Mouse (Mus musculus): ENCODE measurements around the gene Fam89b. TPM values are rescaled to one million over a fixed set of nuclear protein-coding genes. Genes with fewer than 3 reads are reported as not detected.

The Fam89b gene
- polyA plus RNA-seq, 1 experiment: 71.1 TPM

DNA sequence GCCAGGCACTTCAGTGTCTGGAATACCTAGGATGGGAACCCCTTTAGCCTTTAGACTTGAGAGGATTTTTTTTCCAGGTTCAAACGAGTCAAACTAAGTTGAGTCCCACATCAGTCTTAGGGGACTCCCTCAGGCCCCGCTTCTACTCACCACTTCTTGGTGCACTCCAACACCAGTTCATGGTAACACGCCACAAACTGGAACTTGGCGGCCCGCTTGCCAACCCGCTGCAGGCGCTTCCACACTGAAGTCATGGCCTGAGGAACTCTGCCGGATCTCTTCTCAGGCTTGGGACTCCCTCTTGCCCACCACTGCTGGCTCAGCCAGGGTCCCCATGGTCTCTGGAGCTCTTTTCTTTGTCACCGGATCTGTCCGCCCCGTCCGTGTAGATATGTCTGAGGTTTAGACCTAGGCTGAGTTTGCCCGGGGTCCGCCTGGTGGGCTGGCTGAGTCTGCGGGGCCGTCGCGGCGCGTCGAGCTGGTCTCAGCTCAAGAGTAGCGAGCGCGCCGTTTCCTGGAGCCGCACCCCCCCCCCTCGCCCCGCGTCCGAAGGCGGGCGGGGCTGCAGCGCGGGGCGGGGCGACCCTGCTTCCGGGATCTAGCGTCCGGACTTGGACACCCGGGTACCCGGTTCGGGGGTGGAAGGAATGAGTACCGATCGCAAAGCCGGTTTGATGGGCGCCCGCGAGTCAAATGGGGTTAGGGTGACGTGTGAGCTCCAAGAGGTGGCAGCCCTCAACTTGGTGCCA lies 3.5 kb downstream of the Fam89b start, which contains the start of gene Ehbp1l1:
Ehbp1l1 (minus strand) TSS at position 551 of the 749 bp plus-strand sequence.
- TF ChIP-seq GATA1 (IDR thresholded peaks at IDR 0.05; ENCODE audit: low read length): no peak

DNA sequence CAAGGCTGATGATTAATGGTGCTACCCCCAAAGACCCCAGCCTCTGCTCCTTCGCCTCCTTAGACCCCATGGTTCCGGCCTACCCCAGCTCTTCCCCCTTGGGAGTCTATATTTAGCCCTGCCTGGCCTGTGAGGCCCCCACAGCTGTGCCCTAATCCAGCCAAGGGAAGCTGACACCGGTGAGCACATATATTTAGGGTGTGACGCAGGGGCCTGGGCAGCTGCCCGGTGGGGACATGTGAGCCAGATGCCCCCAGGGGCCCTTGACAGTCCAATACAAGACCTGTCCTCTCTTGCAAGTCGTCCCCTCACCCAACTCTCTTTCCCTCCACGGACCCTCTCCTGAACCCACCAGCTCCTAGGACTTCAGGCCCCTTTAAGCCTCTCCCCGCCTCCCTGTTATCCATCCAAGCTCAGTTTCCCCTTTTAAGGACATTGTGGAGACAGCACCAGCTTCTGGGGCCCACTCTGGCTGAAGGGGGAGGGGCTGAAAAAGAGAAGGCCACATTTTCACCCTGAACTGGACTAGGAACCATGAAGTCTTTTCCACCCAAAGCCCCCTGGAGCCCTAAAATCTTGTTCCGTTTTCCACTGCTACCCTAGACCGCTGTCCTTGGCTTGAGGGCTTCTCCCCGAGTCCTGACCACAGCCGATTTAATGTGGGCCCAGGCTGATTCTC lies 4.3 kb downstream of the Fam89b start:
- no peak for TF ChIP-seq GATA1 (IDR thresholded peaks at IDR 0.05; ENCODE audit: low read length)

DNA sequence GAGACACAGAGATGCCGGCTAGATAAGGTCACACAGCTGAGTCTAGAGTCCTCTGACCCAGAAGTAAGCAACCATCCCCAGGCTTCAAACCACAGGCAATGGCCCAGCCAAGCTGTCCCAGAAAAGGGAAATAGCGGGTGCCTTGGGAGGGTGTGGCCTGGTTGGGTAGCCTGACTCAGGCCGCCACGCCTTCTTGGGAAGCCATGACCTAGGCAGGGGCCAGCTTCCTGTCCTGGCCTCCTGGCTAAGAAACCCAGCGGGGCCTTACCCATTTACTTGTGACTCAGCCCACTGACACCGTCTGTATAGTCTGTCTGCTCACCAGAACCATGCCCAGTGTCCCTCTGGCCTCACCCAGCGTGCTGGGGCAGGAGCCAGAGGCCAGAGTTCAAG lies 4.9 kb downstream of the Fam89b start:
- TF ChIP-seq GATA1 (IDR thresholded peaks at IDR 0.05; ENCODE audit: low read length): no peak

DNA sequence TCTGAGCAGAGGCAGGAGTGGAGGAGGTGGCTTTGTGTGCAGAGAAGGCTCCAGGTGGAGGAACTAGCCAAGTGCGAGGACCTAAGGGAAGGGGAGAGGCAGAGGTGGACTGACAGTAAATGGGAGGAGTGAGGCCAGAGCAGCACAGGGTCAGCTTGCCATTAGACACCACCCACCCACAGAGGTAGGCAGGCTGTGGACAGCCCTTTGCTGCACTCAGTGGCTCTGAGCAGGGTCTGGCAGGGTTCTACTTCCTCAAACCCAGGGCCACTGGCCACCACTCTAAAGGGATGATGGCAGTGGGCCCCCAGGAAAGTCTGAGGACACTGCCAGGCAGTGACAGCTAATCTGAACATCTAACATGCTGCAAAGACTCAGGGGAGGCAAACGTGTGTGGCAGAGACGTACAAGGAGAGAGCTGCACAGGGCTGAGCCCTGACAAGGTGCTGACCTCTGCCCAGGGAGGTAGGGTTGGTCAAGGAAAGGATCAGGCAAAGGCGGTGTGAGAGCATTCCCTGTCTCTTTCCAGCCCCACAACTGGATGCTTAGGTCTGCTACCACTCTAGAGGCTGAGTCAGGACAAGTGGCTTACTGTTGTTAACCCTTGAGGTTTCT lies 5.4 kb downstream of the Fam89b start:
- no peak for TF ChIP-seq GATA1 (IDR thresholded peaks at IDR 0.05; ENCODE audit: low read length)

DNA sequence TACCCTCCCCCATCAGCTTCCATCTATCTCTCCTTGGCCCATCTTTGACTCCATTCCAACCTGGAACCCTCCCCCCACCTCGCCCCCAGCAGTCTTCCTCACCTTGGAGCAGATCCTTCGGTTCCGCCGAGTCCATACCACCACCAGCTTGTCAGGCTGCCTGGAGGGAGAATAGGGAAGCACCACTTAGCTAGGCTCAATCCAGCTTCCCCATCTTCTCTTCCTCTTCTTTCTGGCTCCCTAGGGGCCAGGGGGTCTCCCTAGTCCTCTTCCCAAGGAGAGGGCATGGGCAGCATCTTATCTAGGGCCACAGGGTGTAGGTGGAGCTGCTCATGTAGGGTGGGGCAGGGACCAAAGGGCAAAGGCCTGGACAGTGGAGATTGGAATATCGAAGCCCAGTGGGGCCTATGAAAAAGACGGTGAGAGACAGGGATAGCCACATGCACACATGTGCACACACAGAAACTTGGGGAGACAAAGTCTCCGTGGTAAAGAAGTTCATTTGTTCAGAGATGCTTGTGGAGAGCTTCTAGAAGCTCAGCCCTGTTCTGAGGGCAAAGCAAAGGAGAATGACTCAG lies 6.5 kb downstream of the Fam89b start:
- TF ChIP-seq GATA1 (IDR thresholded peaks at IDR 0.05; ENCODE audit: low read length): no peak

DNA sequence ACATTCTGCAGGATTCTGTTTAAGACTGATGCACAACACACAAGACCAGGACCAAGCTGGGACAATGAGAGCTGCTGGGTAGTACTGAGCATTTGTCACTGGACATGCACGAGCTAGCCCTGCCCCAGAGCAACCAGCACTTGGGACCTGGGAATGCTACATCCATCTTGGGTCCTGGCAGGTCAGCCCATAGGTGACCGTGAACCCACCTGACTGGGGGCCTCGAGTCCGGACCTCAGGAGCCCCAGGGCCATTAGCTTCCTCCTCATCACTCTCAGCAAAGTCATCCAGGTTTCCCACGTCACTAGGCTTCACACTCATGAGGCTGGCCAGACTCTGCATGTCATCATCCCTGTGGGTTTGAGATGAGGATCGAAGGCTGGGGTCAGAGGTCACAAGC lies 8.2 kb downstream of the Fam89b start:
- TF ChIP-seq GATA1 (IDR thresholded peaks at IDR 0.05; ENCODE audit: low read length): no peak

DNA sequence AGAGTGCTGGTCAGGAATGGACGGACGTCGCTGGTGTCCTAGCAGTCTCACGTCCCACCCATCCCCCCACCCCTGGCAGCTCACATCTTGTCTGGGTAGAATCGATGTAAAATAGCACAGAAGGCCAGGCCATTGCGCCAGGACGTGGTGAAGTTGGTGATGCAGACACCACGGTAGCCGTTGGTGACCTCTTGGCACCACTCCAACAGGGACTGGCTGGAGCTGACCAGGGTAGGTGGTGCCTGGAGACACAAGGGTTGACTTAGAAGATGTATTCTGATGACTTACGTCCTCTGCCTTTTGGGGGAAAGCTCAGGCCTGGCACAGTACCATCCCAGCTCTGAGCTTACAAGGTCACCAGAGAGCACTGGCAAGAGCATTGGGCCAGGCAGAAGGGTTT lies 12.5 kb downstream of the Fam89b start:
- no peak for TF ChIP-seq GATA1 (IDR thresholded peaks at IDR 0.05; ENCODE audit: low read length)

DNA sequence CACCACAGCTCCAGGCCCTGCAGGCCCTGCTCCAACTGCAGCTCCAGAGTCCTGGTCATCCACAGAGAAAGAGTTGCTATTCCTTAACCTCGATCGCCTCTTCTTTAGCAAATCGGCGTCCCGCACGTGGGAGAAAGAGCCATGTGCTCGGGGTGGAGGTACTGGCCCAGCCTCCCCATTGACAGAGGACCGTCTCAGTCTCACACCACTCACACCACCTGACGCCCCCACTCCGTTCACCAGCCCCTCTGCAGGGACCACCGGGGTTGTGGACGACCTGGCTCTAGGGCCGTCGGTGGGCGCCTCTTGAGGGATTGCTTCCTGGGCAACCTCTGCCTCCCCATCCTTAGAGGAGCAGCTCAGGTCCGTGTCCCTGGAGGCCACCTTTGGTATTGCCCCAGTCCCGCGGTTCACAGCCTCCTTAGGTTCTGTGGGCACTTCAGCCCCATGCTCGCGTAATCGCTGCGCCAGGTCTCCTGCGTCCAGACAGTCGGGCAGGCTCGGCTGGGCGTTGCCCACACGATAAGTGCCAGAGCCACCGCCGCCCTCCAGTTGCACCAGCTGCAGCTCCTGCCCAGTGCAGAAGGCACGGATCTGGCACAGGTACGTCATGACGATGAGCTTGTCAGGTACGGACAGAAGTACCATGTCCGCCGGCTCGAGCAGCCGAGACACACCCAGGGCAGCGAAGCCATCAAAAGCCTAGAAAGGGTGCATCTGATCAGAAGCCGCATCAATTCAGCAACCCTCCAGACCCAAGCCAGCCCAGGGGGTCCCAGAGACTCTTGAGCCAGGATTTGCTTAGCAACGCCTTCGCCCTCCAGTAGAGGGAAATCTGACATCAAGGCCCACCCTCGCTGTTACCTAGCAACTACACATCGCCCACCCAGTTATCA lies 13.4 kb downstream of the Fam89b start:
- TF ChIP-seq GATA1 (IDR thresholded peaks at IDR 0.05; ENCODE audit: low read length): no peak

DNA sequence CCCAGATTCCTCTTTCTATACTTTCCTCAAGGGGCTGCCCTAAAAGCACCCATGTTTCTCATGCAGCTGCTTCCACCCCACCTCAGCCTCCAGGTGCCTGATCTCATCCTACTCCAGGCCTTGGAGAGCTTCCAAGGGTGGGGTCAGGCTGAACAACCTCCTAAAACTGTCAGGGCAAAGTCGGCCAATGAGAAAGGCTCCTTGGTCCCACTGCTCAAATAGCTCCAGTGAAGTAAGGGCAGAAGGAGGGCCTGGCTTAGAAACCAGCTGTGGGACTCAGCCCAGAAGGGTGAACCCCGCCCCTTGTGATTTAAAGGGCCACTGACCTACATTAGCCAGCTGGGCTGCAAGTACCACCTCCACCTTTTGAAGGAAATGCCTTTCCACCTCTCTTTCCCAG lies 15.7 kb downstream of the Fam89b start:
- TF ChIP-seq GATA1 (IDR thresholded peaks at IDR 0.05; ENCODE audit: low read length): no peak

DNA sequence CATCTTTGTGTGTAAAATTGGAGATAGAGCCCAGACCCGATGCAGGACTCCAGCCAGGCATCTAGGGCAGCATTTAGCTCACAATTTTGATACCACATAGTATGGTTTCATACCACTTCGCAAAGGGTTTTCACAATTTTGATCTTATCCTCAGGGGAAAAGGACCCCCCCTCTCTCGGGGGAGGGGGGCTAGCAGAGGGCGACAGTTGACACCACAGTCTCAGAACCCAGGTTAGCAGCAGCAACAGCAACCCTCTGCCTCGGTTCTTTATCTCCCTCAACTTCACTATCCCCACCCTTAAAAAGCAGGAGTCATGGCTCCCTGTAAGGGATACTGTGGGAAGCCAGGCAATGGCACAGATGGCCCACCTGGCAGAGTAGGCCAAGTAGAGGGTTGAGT lies 16.2 kb downstream of the Fam89b start:
- TF ChIP-seq GATA1 (IDR thresholded peaks at IDR 0.05; ENCODE audit: low read length): no peak

DNA sequence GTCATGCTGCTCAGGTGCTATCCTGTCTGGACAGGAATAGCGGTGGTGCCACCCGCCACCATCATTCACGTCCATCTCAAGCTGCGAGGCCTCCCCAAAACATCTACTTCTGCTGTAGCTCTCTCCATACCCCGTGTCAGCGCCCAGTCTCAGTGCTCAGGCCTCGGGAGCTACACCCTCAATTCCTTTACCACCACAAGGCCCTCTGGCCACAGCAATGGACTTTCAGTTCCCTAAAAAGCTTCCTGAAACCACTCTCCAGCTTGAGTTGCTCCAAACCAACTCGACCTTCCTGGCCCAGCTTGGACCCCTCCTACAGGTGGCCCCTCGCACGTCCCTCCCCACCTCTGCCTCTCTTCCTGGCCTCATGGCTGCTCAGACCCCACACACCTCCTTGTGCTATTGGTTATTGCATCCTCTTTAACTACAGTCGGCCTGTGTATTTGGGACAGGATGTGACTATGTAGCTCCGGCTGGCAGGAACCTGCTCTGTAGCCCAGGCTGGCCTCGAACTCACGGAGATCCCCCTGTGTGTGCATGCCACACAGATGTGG lies 17.5 kb downstream of the Fam89b start:
- no peak for TF ChIP-seq GATA1 (IDR thresholded peaks at IDR 0.05; ENCODE audit: low read length)

DNA sequence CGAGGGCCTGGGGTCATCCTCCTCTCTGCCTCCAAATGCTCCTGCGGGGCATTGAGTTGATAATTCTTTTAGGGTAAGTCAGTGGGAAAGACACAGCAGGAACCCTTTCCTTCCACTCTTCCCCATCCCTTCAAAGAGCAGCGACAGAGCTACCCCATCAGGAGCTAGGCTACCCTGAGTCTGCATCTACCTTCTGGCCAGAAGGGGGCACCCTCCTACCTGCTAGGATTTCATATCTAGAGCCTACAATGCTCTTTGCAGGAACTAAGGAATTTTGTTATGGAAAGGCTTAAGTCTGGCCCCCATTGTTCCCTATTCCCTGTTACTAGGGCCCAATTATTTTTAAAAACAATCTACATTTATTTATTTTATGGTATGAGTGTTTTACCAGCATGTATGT lies 18.2 kb downstream of the Fam89b start:
- TF ChIP-seq GATA1 (IDR thresholded peaks at IDR 0.05; ENCODE audit: low read length): no peak

DNA sequence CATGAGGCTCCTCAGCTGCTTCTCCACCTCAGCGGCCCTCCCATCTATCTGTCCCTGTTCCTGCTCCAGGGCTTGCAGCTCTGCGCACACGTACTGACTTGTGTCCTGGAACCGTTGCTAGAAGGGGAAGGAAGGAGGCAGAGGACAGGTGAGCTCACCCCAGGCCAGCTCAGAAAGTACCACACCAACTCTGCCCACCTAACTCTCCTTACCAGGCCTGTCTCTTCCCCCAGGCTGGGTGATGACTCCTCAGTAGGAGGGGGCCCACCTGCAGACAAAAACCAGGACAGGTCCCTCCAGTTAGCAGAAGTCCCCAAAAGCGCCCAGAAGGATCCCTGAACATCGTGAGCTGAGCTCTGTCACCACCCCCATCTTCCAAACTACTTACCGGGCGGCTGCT lies 18.9 kb downstream of the Fam89b start:
- TF ChIP-seq GATA1 (IDR thresholded peaks at IDR 0.05; ENCODE audit: low read length): no peak

DNA sequence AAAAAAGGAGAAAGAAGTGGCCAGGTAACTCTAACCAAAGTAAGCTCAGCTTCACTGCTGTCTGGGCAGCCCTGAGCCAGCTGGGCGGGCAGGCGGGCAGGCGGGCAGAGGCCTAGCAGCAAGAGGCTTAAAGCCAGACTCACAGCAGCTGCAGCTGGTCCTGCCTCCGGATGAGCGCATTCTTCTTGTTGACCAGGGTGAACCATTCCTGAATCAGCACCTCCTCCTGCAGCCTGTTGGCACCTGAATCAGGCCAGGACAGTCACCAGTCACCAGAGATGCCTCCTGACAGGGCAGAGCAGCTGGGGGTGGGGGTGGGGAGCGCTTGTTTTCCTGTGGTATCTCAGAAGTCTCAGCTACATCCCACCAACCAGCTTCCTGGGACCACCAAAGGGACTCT lies 19.4 kb downstream of the Fam89b start:
- TF ChIP-seq GATA1 (IDR thresholded peaks at IDR 0.05; ENCODE audit: low read length): no peak
